Mouse (Mus musculus) mammary gland, adult 2 months (tissue): ENCODE data around the gene Olfr622. TPM values are rescaled to one million over a fixed set of nuclear protein-coding genes. Genes with fewer than 3 reads are reported as not detected.

Experiments
- polyA plus RNA-seq: library from polyadenylated mRNA; depleted of rRNA; stranded (reverse); fragments of >200 nt; gene quantifications from 2 replicates; pipeline ENCODE4 v1.2.3, GENCODE M21; 2012; ENCODE audit warnings: low replicate concordance; rRNA removed

The Olfr622 gene
- not detected in 2 replicates for polyA plus RNA-seq

GRCm38 (mm10) chr7:103642602-103643001 lies at the start of gene Olfr622:
Olfr622 (minus strand) TSS chr7:103642702.

GRCm38 (mm10) chr7:103682420-103682819 lies 39.9 kb upstream of the Olfr622 start, which contains the start of gene Olfr625-ps1:
Olfr625-ps1 (plus strand) TSS chr7:103682720.

GRCm38 (mm10) chr7:103671091-103671490 lies 28.6 kb upstream of the Olfr622 start, which contains the start of gene Olfr624:
Olfr624 (minus strand) TSS chr7:103671191.

GRCm38 (mm10) chr7:103663598-103663997 lies 21.1 kb upstream of the Olfr622 start, which contains the start of gene Olfr623:
Olfr623 (minus strand) TSS chr7:103663698.

GRCm38 (mm10) chr7:103612434-103612833 lies 30.1 kb downstream of the Olfr622 start, which contains the start of gene Olfr620:
Olfr620 (minus strand) TSS chr7:103612534.

GRCm38 (mm10) chr7:103600275-103600674 lies 42.2 kb downstream of the Olfr622 start, which contains the start of gene Olfr619:
Olfr619 (plus strand) TSS chr7:103600575.

GRCm38 (mm10) chr7:103589803-103590202 lies 52.7 kb downstream of the Olfr622 start, which contains the start of gene Olfr618:
Olfr618 (plus strand) TSS chr7:103590103.

Other genes with a start within 250 kb of the Olfr622 start
- gene Usp17lc, start 227.6 kb downstream of the Olfr622 start, polyA plus RNA-seq, result not detected in 2 replicates
- not detected in 2 replicates for gene Olfr605, start 197.3 kb downstream of the Olfr622 start, polyA plus RNA-seq
- not detected in 2 replicates for gene Olfr606, start 193.7 kb downstream of the Olfr622 start, polyA plus RNA-seq
- not detected in 2 replicates for gene Olfr607, start 178.6 kb downstream of the Olfr622 start, polyA plus RNA-seq
- gene Olfr608, start 172.8 kb downstream of the Olfr622 start, polyA plus RNA-seq, result not detected in 2 replicates
- gene Olfr609, start 144.6 kb downstream of the Olfr622 start, polyA plus RNA-seq, result not detected in 2 replicates
- gene Olfr610, start 130.6 kb downstream of the Olfr622 start, polyA plus RNA-seq, result not detected in 2 replicates
- gene Olfr611, start 121.9 kb downstream of the Olfr622 start, polyA plus RNA-seq, result not detected in 2 replicates
- gene Olfr612, start 100.0 kb downstream of the Olfr622 start, polyA plus RNA-seq, result not detected in 2 replicates
- not detected in 2 replicates for gene Olfr613, start 94.6 kb downstream of the Olfr622 start, polyA plus RNA-seq
- not detected in 2 replicates for gene Olfr615, start 86.6 kb downstream of the Olfr622 start, polyA plus RNA-seq
- not detected in 2 replicates for gene Olfr616, start 73.6 kb downstream of the Olfr622 start, polyA plus RNA-seq
- gene Olfr617, start 69.6 kb downstream of the Olfr622 start, polyA plus RNA-seq, result not detected in 2 replicates
- not detected in 2 replicates for gene Olfr618, start 52.6 kb downstream of the Olfr622 start, polyA plus RNA-seq
- not detected in 2 replicates for gene Olfr619, start 42.1 kb downstream of the Olfr622 start, polyA plus RNA-seq
- not detected in 2 replicates for gene Olfr620, start 30.2 kb downstream of the Olfr622 start, polyA plus RNA-seq
- not detected in 2 replicates for gene Olfr623, start 21.0 kb upstream of the Olfr622 start, polyA plus RNA-seq
- not detected in 2 replicates for gene Olfr624, start 28.5 kb upstream of the Olfr622 start, polyA plus RNA-seq
- not detected in 2 replicates for gene Olfr625-ps1, start 40.0 kb upstream of the Olfr622 start, polyA plus RNA-seq
- not detected in 2 replicates for gene Olfr243, start 72.0 kb upstream of the Olfr622 start, polyA plus RNA-seq
- gene Olfr628, start 87.7 kb upstream of the Olfr622 start, polyA plus RNA-seq, result not detected in 2 replicates
- gene Olfr629, start 102.2 kb upstream of the Olfr622 start, polyA plus RNA-seq, result not detected in 2 replicates
- not detected in 2 replicates for gene Olfr630, start 114.6 kb upstream of the Olfr622 start, polyA plus RNA-seq
- gene Olfr69, start 128.9 kb upstream of the Olfr622 start, polyA plus RNA-seq, result not detected in 2 replicates
- gene Olfr68, start 137.0 kb upstream of the Olfr622 start, polyA plus RNA-seq, result not detected in 2 replicates
- not detected in 2 replicates for gene Olfr67, start 149.1 kb upstream of the Olfr622 start, polyA plus RNA-seq
- 79.2 and 80.0 TPM in 2 replicates for gene Hbb-bt, start 171.3 kb upstream of the Olfr622 start, polyA plus RNA-seq
- 783 and 1,033 TPM in 2 replicates for gene Hbb-bs, start 185.4 kb upstream of the Olfr622 start, polyA plus RNA-seq
- gene Hbb-bh2, start 197.8 kb upstream of the Olfr622 start, polyA plus RNA-seq, result not detected in 2 replicates
- not detected in 2 replicates for gene Hbb-bh1, start 200.5 kb upstream of the Olfr622 start, polyA plus RNA-seq
- gene Hbb-y, start 210.5 kb upstream of the Olfr622 start, polyA plus RNA-seq, result not detected in 2 replicates
- not detected in 2 replicates for gene Olfr66, start 243.6 kb upstream of the Olfr622 start, polyA plus RNA-seq